Mouse (Mus musculus) lung, embryonic 15.5 days (tissue): ENCODE results near the gene Tnpo2. TPM values are rescaled to one million over a fixed set of nuclear protein-coding genes. Genes with fewer than 3 reads are reported as not detected.
A peak's percentile ranks its signal among the peaks of the same experiment; 100 is the strongest.

Source experiments
- ATAC-seq: fragments of 200-750 bp; cut with Nextera tagmentation; 2 replicates; pipeline ENCODE4 v1.8.0; 2017; ENCODE audit warnings: moderate number of reproducible peaks, borderline replicate concordance; ENCODE audit not compliant: low FRiP score, low TSS enrichment; ENCODE audit errors: extremely low read depth
- H3K27ac ChIP-seq: fragments of 300-500 bp; sonication (generic); 2 replicates; pipeline ENCODE4 v1.5.1; 2015; ENCODE audit warnings: moderate library complexity, mild to moderate bottlenecking, inconsistent platforms
- H3K27me3 ChIP-seq: fragments of 300-500 bp; sonication (generic); 2 replicates; pipeline ENCODE4 v1.6.1; 2015; ENCODE audit warnings: inconsistent platforms
- H3K36me3 ChIP-seq: fragments of 300-500 bp; sonication (generic); 2 replicates; pipeline ENCODE4 v1.6.1; 2015; ENCODE audit warnings: inconsistent platforms
- H3K4me1 ChIP-seq: fragments of 300-500 bp; sonication (generic); 2 replicates; pipeline ENCODE4 v1.6.1; 2015; ENCODE audit warnings: inconsistent platforms
- H3K4me2 ChIP-seq: fragments of 300-500 bp; sonication (generic); 2 replicates; pipeline ENCODE4 v1.6.1; 2015; ENCODE audit warnings: inconsistent platforms, mild to moderate bottlenecking, moderate library complexity
- H3K4me3 ChIP-seq: fragments of 300-500 bp; sonication (generic); 2 replicates; pipeline ENCODE4 v1.5.1; 2015; ENCODE audit warnings: mild to moderate bottlenecking, inconsistent platforms
- H3K9ac ChIP-seq: fragments of 300-500 bp; sonication (generic); 2 replicates; pipeline ENCODE4 v1.6.1; 2015; ENCODE audit warnings: inconsistent platforms
- H3K9me3 ChIP-seq: fragments of 300-500 bp; sonication (generic); 2 replicates; pipeline ENCODE4 v1.6.1; 2016; ENCODE audit warnings: inconsistent platforms
- WGBS: fragments of 180-500 bp; shearing (Covaris S2); methylation state at CpG from one replicate; pipeline ENCODE4 v1.1.7; 2015; 5-methylcytosine and 5-hydroxymethylcytosine counted together
- polyA plus RNA-seq: library from polyadenylated mRNA; unstranded; fragments of >200 nt; fragmentation: Nextera tagmentation; extraction: Ambion mirVana; gene quantifications from 2 replicates; pipeline ENCODE4 v1.2.1, GENCODE M21; 2015

Gene Tnpo2
- 29.1 and 32.3 TPM in 2 replicates for polyA plus RNA-seq

GRCm38 (mm10) chr8:85036718-85037365 lies at the start of gene Tnpo2:
Gene Tnpo2 (plus strand): TSS chr8:85036915.
- H3K4me1 ChIP-seq, result peaks cover 34% of the 10 kb centered on the region
- peak; percentile 91 for ATAC-seq
- peaks cover 38% of the 10 kb centered on the region for H3K36me3 ChIP-seq
- 1% methylated on average over 59 of the region's 59 CpGs for WGBS
- H3K27me3 ChIP-seq, result no peaks in the 10 kb centered on the region
- H3K27ac ChIP-seq, result peak within 1 kb of the TSS; percentile 100
- H3K4me2 ChIP-seq, result peak within 1 kb of the TSS; percentile 86
- peak within 1 kb of the TSS; percentile 90 for H3K4me3 ChIP-seq
- H3K9me3 ChIP-seq, result no peaks in the 10 kb centered on the region
- peak within 1 kb of the TSS; percentile 93 for H3K9ac ChIP-seq

GRCm38 (mm10) chr8:84987388-84987787 lies 49.3 kb upstream of the Tnpo2 start:
- WGBS, result 69% methylated on average over 5 of the region's 5 CpGs
- no peak overlapping the region for H3K9ac ChIP-seq
- peaks cover 51% of the 10 kb centered on the region for H3K4me1 ChIP-seq
- no peaks in the 10 kb centered on the region for H3K36me3 ChIP-seq
- no peak overlapping the region for H3K4me3 ChIP-seq
- H3K27ac ChIP-seq, result no peak overlapping the region
- no peaks in the 10 kb centered on the region for H3K9me3 ChIP-seq
- no peak overlapping the region for H3K4me2 ChIP-seq
- ATAC-seq, result no peak
- peaks cover 3% of the 10 kb centered on the region; the same call in 1 of the 2 replicates for H3K27me3 ChIP-seq

GRCm38 (mm10) chr8:84987903-84988302 lies 48.8 kb upstream of the Tnpo2 start:
- peaks cover 3% of the 10 kb centered on the region; the same call in 1 of the 2 replicates for H3K27me3 ChIP-seq
- H3K9me3 ChIP-seq, result no peaks in the 10 kb centered on the region
- H3K27ac ChIP-seq, result no peak overlapping the region
- H3K4me3 ChIP-seq, result no peak overlapping the region
- H3K4me2 ChIP-seq, result no peak overlapping the region
- H3K4me1 ChIP-seq, result peaks cover 47% of the 10 kb centered on the region
- WGBS, result 55% methylated on average over 2 of the region's 2 CpGs
- no peaks in the 10 kb centered on the region for H3K36me3 ChIP-seq
- H3K9ac ChIP-seq, result no peak overlapping the region
- no peak for ATAC-seq

GRCm38 (mm10) chr8:84989311-84989731 lies 47.4 kb upstream of the Tnpo2 start:
- Histone ChIP-seq H3K4me1 (peaks cover 40% of the 10 kb centered on the region), H3K9me3 (no peaks in the 10 kb centered on the region), H3K36me3 (no peaks in the 10 kb centered on the region), H3K27ac (peak overlapping the region; percentile 83), H3K9ac (no peak overlapping the region; the same call in 1 of the 2 replicates), H3K4me2 (peak overlapping the region; percentile 85), H3K4me3 (peak overlapping the region; percentile 53), H3K27me3 (peaks cover 4% of the 10 kb centered on the region; the same call in 1 of the 2 replicates)
- ATAC-seq, result no peak
- 15% methylated on average over 15 of the region's 15 CpGs for WGBS

GRCm38 (mm10) chr8:84989810-84990209 lies 46.9 kb upstream of the Tnpo2 start:
- H3K9ac ChIP-seq, result peak overlapping the region; percentile 59
- H3K9me3 ChIP-seq, result no peaks in the 10 kb centered on the region
- peaks cover 6% of the 10 kb centered on the region; the same call in 1 of the 2 replicates for H3K27me3 ChIP-seq
- H3K4me1 ChIP-seq, result peaks cover 35% of the 10 kb centered on the region
- WGBS, result under 1% methylated on average over 15 of the region's 15 CpGs
- ATAC-seq, result peak; percentile 60; the same call in 1 of the 2 replicates
- peak overlapping the region; percentile 53 for H3K4me3 ChIP-seq
- H3K36me3 ChIP-seq, result no peaks in the 10 kb centered on the region
- H3K4me2 ChIP-seq, result peak overlapping the region; percentile 85
- H3K27ac ChIP-seq, result peak overlapping the region; percentile 83

- Histone ChIP-seq H3K4me3 (peak within 1 kb of the TSS; percentile 53), H3K27me3 (peaks cover 6% of the 10 kb centered on the region; the same call in 1 of the 2 replicates), H3K9me3 (no peaks in the 10 kb centered on the region), H3K4me1 (peaks cover 30% of the 10 kb centered on the region), H3K9ac (peak within 1 kb of the TSS; percentile 62), H3K36me3 (no peaks in the 10 kb centered on the region), H3K27ac (peak within 1 kb of the TSS; percentile 83), H3K4me2 (peak within 1 kb of the TSS; percentile 85)
- ATAC-seq, result peak; percentile 87
- WGBS, result 1% methylated on average over 28 of the region's 28 CpGs
These were observed 46.4 kb upstream of the Tnpo2 start, which contains the start of gene Hook2 for GRCm38 (mm10) chr8:84990349-84990748. Gene Hook2 (plus strand): TSS chr8:84990603.

- Histone ChIP-seq H3K9ac (peak overlapping the region; percentile 62), H3K9me3 (no peaks in the 10 kb centered on the region), H3K4me1 (peaks cover 25% of the 10 kb centered on the region), H3K27me3 (peaks cover 6% of the 10 kb centered on the region; the same call in 1 of the 2 replicates), H3K4me3 (peak overlapping the region; percentile 53), H3K4me2 (peak overlapping the region; percentile 85), H3K36me3 (no peaks in the 10 kb centered on the region), H3K27ac (peak overlapping the region; percentile 83)
- WGBS, result 1% methylated on average over 15 of the region's 15 CpGs
- ATAC-seq, result peak; percentile 69
These were observed 45.9 kb upstream of the Tnpo2 start for GRCm38 (mm10) chr8:84990836-84991235.

- Histone ChIP-seq H3K4me1 (peaks cover 15% of the 10 kb centered on the region), H3K4me3 (no peak overlapping the region), H3K9ac (no peak overlapping the region), H3K27me3 (0 out of 2 replicates have a peak, but pooled peaks cover 7% of the 10 kb centered on the region), H3K36me3 (no peaks in the 10 kb centered on the region), H3K4me2 (no peak overlapping the region), H3K9me3 (no peaks in the 10 kb centered on the region), H3K27ac (no peak overlapping the region)
- 89% methylated on average over 9 of the region's 9 CpGs for WGBS
- no peak for ATAC-seq
These were observed 42.3 kb upstream of the Tnpo2 start for GRCm38 (mm10) chr8:84994375-84994774.

- H3K27ac ChIP-seq, result no peak overlapping the region
- 0 out of 2 replicates have a peak, but pooled peaks cover 7% of the 10 kb centered on the region for H3K27me3 ChIP-seq
- H3K9ac ChIP-seq, result no peak overlapping the region
- no peak for ATAC-seq
- no peak overlapping the region for H3K4me3 ChIP-seq
- H3K4me2 ChIP-seq, result no peak overlapping the region
- no peaks in the 10 kb centered on the region for H3K9me3 ChIP-seq
- H3K36me3 ChIP-seq, result no peaks in the 10 kb centered on the region
- peaks cover 11% of the 10 kb centered on the region for H3K4me1 ChIP-seq
- 32% methylated on average over 25 of the region's 25 CpGs for WGBS
These were observed 41.0 kb upstream of the Tnpo2 start for GRCm38 (mm10) chr8:84995680-84996079.

- H3K27me3 ChIP-seq, result 0 out of 2 replicates have a peak, but pooled peaks cover 7% of the 10 kb centered on the region
- H3K4me3 ChIP-seq, result no peak overlapping the region
- no peak for ATAC-seq
- 80% methylated on average over 5 of the region's 5 CpGs for WGBS
- no peak overlapping the region for H3K27ac ChIP-seq
- no peak overlapping the region for H3K4me2 ChIP-seq
- H3K9me3 ChIP-seq, result no peaks in the 10 kb centered on the region
- H3K36me3 ChIP-seq, result no peaks in the 10 kb centered on the region
- H3K9ac ChIP-seq, result no peak overlapping the region
- H3K4me1 ChIP-seq, result peaks cover 3% of the 10 kb centered on the region
These were observed 39.7 kb upstream of the Tnpo2 start for GRCm38 (mm10) chr8:84996978-84997377.

GRCm38 (mm10) chr8:84997649-84998295 lies 38.9 kb upstream of the Tnpo2 start:
- Histone ChIP-seq H3K27me3 (0 out of 2 replicates have a peak, but pooled peaks cover 7% of the 10 kb centered on the region), H3K9ac (no peak overlapping the region), H3K27ac (no peak overlapping the region), H3K9me3 (no peaks in the 10 kb centered on the region), H3K4me1 (peaks cover 3% of the 10 kb centered on the region), H3K36me3 (no peaks in the 10 kb centered on the region), H3K4me3 (no peak overlapping the region), H3K4me2 (no peak overlapping the region)
- ATAC-seq, result peak; percentile 68
- WGBS, result 8% methylated on average over 19 of the region's 19 CpGs

- 9% methylated on average over 25 of the region's 25 CpGs for WGBS
- peaks cover 46% of the 10 kb centered on the region for H3K27me3 ChIP-seq
- no peak overlapping the region for H3K4me2 ChIP-seq
- H3K27ac ChIP-seq, result no peak overlapping the region
- H3K4me3 ChIP-seq, result no peak overlapping the region
- H3K4me1 ChIP-seq, result no peaks in the 10 kb centered on the region
- no peak overlapping the region for H3K9ac ChIP-seq
- ATAC-seq, result no peak
- no peaks in the 10 kb centered on the region for H3K9me3 ChIP-seq
- no peaks in the 10 kb centered on the region for H3K36me3 ChIP-seq
These were observed 29.0 kb upstream of the Tnpo2 start for GRCm38 (mm10) chr8:85007686-85008085.
